Mouse (Mus musculus) cerebellum, adult 2 months (tissue): ENCODE results near the gene Gpc6. TPM values are rescaled to one million over a fixed set of nuclear protein-coding genes. Genes with fewer than 3 reads are reported as not detected.

Source experiments
- DNase-seq, 2 experiments: peaks; one replicate each; pipeline ENCODE4 v3.0.0; 2021
- H3K27ac ChIP-seq: fragments of 200-500 bp; 2 replicates; pipeline ENCODE4 v1.5.1; 2012; ENCODE audit warnings: low read length, control low read depth, inconsistent platforms; ENCODE audit not compliant: insufficient read depth
- H3K27me3 ChIP-seq: fragments of 200-500 bp; 2 replicates; pipeline ENCODE4 v1.6.1; 2012; ENCODE audit warnings: inconsistent platforms, mild to moderate bottlenecking, low read length, moderate library complexity; ENCODE audit not compliant: control insufficient read depth, insufficient read depth
- H3K4me1 ChIP-seq: fragments of 200-500 bp; 2 replicates; pipeline ENCODE4 v1.6.1; 2011; ENCODE audit warnings: low read length; ENCODE audit not compliant: control insufficient read depth, insufficient read depth
- H3K4me3 ChIP-seq: fragments of 200-500 bp; replicated peaks from 2 replicates; pipeline ENCODE3; 2011; ENCODE audit warnings: mild to moderate bottlenecking, low read depth, low read length, control low read depth; ENCODE audit not compliant: insufficient read depth
- CTCF ChIP-seq: fragments of 200-500 bp; IDR thresholded peaks from 2 replicates; pipeline ENCODE4 v1.5.1; 2011; ENCODE audit warnings: low read depth, mild to moderate bottlenecking, control low read depth, low read length, moderate library complexity, borderline replicate concordance; ENCODE audit not compliant: insufficient read depth
- POLR2A ChIP-seq: fragments of 200-500 bp; IDR thresholded peaks from 2 replicates; pipeline ENCODE4 v1.6.1; 2011; ENCODE audit warnings: low read length, control low read depth, borderline replicate concordance; ENCODE audit not compliant: insufficient read depth
- WGBS: fragments of 180-500 bp; shearing (Covaris S2); methylation state at CpG from one replicate; pipeline ENCODE4 v1.1.7; 2018; 5-methylcytosine and 5-hydroxymethylcytosine counted together
- polyA plus RNA-seq: library from polyadenylated mRNA; depleted of rRNA; stranded (reverse); fragments of >200 nt; gene quantifications from 2 replicates; pipeline ENCODE4 v1.2.3, GENCODE M21; 2012

The Gpc6 gene
- polyA plus RNA-seq, 1 experiment = 5.3 TPM

DNA sequence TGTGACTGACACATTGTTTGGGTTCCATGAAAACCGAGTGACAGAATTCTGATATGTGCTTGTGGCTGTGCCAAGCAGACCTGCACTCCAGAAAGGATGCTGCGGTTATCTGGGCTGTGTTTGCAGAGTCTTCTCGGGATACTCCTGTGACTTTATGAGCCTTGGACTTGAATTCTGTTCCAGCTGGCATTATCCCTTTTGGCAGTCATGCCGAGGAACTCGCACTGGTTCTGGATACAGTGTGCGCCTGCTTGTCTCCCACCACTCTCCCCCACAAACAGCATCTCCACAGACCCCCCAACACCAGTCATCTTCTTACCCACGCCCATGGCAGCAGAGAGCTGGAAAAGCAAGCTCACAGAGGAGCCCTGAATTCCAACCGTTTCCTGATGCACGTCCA lies 1084.4 kb downstream of the Gpc6 start:
- 22% methylated on average over 9 of the region's 9 CpGs for WGBS
- H3K4me1 ChIP-seq = no peaks in the 10 kb centered on the region
- DNase-seq = no peak
- no peak overlapping the region for H3K27ac ChIP-seq
- no peaks in the 10 kb centered on the region for H3K27me3 ChIP-seq
- no peak for TF ChIP-seq CTCF
- no peak overlapping the region for H3K4me3 ChIP-seq

DNA sequence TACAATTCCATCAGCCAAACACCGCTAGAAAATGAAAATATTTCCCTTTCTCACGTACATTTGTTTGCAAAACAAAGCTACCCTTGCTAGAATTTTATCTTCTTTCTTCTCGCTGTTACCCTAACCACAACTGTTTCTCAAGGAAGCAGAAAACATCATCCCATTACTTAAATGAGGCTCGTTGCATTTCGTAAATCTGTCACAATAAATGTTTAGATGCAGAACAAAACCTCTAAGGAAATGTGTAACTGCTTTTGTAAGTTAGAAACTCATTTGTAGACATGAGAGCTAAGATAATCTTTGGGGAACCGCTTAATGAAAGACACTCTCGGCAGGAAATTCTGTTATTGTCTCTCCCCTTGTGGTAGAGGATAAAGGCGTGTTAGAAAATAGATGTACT lies 1088.1 kb downstream of the Gpc6 start:
- 78% methylated on average over 8 of the region's 8 CpGs for WGBS
- H3K4me3 ChIP-seq = no peak overlapping the region
- no peaks in the 10 kb centered on the region for H3K27me3 ChIP-seq
- no peaks in the 10 kb centered on the region for H3K4me1 ChIP-seq
- no peak for DNase-seq
- no peak overlapping the region for H3K27ac ChIP-seq
- TF ChIP-seq POLR2A = no peak
- TF ChIP-seq CTCF = no peak

DNA sequence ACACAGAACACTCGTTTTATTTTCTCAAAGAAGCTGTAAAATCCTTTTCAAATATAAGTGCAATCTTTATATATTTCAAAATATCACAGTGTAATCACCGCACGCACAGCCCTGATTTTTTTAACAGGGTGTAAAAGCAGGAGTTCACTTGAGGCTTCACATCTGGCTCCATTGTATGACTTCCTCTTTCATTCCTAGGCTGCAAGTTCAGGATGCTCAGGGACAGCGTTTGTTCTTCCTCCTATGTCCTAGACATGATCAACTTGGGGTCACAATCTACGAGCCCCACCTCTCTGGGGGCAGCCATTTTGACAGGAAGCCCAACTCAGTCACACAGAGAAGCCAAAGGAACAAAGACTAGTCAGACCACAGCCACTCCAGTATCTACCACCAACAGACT lies 1094.2 kb downstream of the Gpc6 start:
- H3K27me3 ChIP-seq = no peaks in the 10 kb centered on the region
- H3K27ac ChIP-seq = no peak overlapping the region
- H3K4me1 ChIP-seq = no peaks in the 10 kb centered on the region
- 87% methylated on average over 5 of the region's 5 CpGs for WGBS
- TF ChIP-seq CTCF (no peak), POLR2A (no peak)
- H3K4me3 ChIP-seq = no peak overlapping the region
- DNase-seq = no peak

DNA sequence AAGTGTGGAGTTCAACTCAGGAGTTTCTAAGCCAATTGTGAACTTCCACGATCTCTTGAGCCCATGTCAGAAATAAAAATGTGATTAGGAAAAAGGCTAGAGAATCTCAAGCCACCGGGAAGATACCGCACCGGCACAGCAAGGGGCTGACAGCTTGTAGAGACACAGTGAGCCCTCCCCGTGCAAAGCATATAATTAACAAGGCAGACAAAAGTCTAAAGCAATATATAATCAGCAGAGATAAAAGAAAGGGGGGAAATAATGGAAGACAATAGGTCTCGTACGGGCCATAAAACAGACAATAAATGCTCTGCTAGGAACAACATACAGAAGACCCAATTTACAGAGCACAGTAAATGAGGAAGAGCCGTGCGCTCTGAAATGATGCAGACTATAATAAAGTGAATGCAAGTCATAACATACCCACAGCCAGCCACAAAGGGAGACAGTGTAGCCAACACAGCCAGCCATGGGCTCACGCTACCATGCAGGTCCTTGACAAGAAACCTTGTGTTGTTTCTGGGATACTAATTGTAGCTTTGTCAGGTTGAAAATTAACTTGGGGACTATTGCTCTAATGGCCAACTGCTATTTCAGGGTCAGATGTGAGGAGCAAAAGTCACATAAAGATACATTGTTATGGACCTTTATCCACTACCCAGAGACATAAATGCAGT lies 1096.9 kb downstream of the Gpc6 start:
- 32% methylated on average over 10 of the region's 10 CpGs for WGBS
- Histone ChIP-seq H3K27ac (no peak overlapping the region), H3K4me3 (no peak overlapping the region), H3K4me1 (no peaks in the 10 kb centered on the region), H3K27me3 (no peaks in the 10 kb centered on the region)
- TF ChIP-seq POLR2A (no peak), CTCF (no peak)
- DNase-seq = no peak
